Mouse (Mus musculus): Measurements from ENCODE around the gene Ccnf. TPM values are rescaled to one million over a fixed set of nuclear protein-coding genes. Genes with fewer than 3 reads are reported as not detected.
A peak's percentile ranks its signal among the peaks of the same experiment; 100 is the strongest.

The Ccnf gene
- polyA plus RNA-seq, 1 experiment: not detected

DNA sequence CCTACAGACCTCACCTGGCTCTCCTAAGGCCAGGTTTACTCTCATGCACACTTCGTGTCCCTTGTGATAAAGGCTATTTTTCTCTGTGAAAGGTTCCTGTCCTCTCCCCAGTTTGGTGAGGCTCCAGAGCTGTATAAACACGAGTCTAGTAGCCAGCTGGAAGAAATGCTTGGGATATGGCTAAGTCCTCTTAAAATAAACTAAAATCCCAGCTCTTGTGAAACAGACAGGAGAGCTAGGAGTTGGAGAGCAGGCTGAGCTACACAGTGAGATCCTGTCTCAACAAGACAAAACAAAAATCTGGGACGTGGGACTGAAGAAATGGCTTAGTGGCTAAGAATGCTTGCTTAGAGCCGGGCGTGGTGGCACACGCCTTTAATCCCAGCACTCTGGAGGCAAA lies 38.1 kb downstream of the Ccnf start:
- 69% methylated on average over 6 of the region's 6 CpGs for WGBS
- TF ChIP-seq POLR2A (IDR thresholded peaks at IDR 0.05; ENCODE audit: insufficient read depth, low read depth, low read length) (no peak), CTCF (IDR thresholded peaks at IDR 0.05; ENCODE audit: insufficient read depth, low read depth, low read length) (no peak)
- Histone ChIP-seq H3K4me1 (ENCODE audit: control insufficient read depth, insufficient read depth, low read length) (peaks cover 28% of the 10 kb centered on the region), H3K4me3 (ENCODE audit: insufficient read depth, low read depth, low read length) (no peak overlapping the region), H3K27ac (ENCODE audit: insufficient read depth, low read depth, low read length) (no peak overlapping the region)

DNA sequence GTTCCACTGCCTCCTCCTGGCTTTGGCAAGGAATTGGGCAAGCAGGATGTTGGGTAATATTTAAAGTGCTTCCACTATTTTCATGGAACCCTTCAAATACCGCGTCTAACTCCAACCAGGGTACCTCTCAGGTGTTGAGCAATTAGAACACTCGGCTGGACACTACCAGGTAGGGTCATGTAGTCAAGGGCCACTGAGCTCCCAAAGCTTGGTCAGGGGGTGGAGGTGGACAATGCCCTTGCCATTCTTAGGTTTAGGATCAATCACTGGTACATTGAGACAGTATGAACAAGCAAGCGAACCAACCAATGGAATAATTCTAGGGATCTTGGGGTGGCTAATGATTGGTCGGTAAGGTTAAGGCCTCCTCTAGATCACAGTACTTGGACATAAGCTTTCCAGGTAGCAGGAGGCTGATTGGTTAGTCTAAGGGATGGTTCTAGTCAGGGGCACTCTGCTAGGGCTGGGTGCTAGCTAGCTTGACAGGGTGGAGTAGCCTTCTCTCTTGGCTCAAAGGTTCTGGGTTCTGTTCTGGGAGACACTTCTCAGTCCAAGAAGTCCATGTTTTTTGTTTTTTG lies 38.8 kb downstream of the Ccnf start:
- TF ChIP-seq POLR2A (IDR thresholded peaks at IDR 0.05; ENCODE audit: insufficient read depth, low read depth, low read length): no peak
- TF ChIP-seq CTCF (IDR thresholded peaks at IDR 0.05; ENCODE audit: insufficient read depth, low read depth, low read length): no peak
- WGBS: 27% methylated on average over 5 of the region's 5 CpGs
- no peak overlapping the region for H3K27ac ChIP-seq (ENCODE audit: insufficient read depth, low read depth, low read length)

DNA sequence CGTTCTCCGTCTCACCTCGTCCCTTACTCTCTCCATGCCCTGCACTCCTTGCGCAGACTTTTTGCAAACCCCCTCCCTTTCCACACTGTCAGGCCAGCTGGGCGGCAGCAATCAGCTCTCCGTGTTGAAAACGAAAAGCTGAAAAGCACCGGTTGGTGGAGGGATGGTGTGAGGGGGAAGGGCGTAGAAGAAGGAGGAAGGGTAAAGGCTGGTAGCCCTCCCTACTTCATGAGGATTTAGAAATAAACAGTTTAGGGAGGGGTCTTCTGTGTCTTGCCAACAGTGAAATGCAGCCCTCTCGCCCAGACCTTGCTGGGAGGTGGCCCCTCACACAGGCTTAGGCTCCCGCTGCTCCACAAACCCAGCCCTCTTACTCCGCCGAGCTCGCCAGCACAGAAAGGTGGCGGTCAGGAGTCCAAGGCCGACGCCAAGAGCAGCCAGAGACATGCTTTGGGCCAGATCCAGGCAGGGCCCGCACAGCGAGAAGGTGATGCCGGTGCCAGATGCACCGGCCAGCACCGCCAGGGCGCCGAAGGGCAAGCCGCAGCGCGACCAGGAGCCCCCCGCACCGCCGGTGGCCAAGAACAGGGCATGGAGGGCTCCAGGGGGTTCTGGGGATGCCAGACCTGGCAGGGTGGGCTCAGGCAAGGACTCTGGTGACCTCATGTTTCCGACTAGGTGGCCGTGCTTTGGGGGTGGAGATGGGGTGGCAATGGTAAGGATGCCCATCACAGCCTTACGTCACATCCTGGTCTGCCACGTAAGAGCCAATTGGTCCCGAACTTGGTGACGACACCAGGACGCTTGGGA lies 39.4 kb downstream of the Ccnf start:
- TF ChIP-seq POLR2A (IDR thresholded peaks at IDR 0.05; ENCODE audit: insufficient read depth, low read depth, low read length) (peak; percentile 66; the same call in 1 of the 2 replicates), CTCF (IDR thresholded peaks at IDR 0.05; ENCODE audit: insufficient read depth, low read depth, low read length) (no peak)
- H3K27ac ChIP-seq (ENCODE audit: insufficient read depth, low read depth, low read length): peak overlapping the region; percentile 96
- WGBS: 2% methylated on average over 37 of the region's 37 CpGs
- peaks cover 42% of the 10 kb centered on the region for H3K4me1 ChIP-seq (ENCODE audit: control insufficient read depth, insufficient read depth, low read length)
- H3K4me3 ChIP-seq (ENCODE audit: insufficient read depth, low read depth, low read length): peak overlapping the region; percentile 80

More for the DNA sequence above, 38.8 kb downstream of the Ccnf start:
- no peak overlapping the region; the same call in 1 of the 2 replicates for H3K4me3 ChIP-seq (ENCODE audit: insufficient read depth, low read depth, low read length)
- peaks cover 35% of the 10 kb centered on the region for H3K4me1 ChIP-seq (ENCODE audit: control insufficient read depth, insufficient read depth, low read length)

GRCm38 (mm10) chr17:24210591-24210990 lies 40.7 kb downstream of the Ccnf start:
- Histone ChIP-seq H3K4me3 (ENCODE audit: insufficient read depth, low read depth, low read length) (no peak overlapping the region), H3K27ac (ENCODE audit: insufficient read depth, low read depth, low read length) (no peak overlapping the region), H3K4me1 (ENCODE audit: control insufficient read depth, insufficient read depth, low read length) (peaks cover 54% of the 10 kb centered on the region)
- TF ChIP-seq CTCF (IDR thresholded peaks at IDR 0.05; ENCODE audit: insufficient read depth, low read depth, low read length): no peak
- TF ChIP-seq POLR2A (IDR thresholded peaks at IDR 0.05; ENCODE audit: insufficient read depth, low read depth, low read length): no peak
- WGBS: 78% methylated on average over 3 of the region's 3 CpGs

DNA sequence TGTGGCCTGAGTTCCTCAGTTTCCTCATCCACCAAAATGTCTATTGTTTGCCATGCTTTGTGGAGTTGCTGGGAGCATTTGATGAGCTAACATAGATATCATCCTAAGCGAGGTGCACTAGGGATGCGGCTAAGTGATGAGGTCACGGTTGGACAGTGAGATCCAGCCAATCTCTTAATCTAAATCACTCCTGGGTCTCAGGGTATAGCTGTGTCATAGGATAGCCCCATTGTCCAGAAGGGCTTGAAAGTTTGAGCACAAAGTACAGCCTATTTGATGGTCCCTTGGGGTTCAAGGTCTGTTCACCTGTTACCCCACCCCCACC lies 41.4 kb downstream of the Ccnf start:
- no peak for TF ChIP-seq POLR2A (IDR thresholded peaks at IDR 0.05; ENCODE audit: insufficient read depth, low read depth, low read length)
- TF ChIP-seq CTCF (IDR thresholded peaks at IDR 0.05; ENCODE audit: insufficient read depth, low read depth, low read length): no peak
- no peak overlapping the region for H3K4me3 ChIP-seq (ENCODE audit: insufficient read depth, low read depth, low read length)
- H3K27ac ChIP-seq (ENCODE audit: insufficient read depth, low read depth, low read length): no peak overlapping the region
- H3K4me1 ChIP-seq (ENCODE audit: control insufficient read depth, insufficient read depth, low read length): peaks cover 56% of the 10 kb centered on the region
- 79% methylated on average over 3 of the region's 3 CpGs for WGBS

- TF ChIP-seq CTCF (IDR thresholded peaks at IDR 0.05; ENCODE audit: insufficient read depth, low read depth, low read length) (no peak), POLR2A (IDR thresholded peaks at IDR 0.05; ENCODE audit: insufficient read depth, low read depth, low read length) (no peak)
- H3K4me3 ChIP-seq (ENCODE audit: insufficient read depth, low read depth, low read length): peak within 1 kb of the TSS; percentile 56
- H3K4me1 ChIP-seq (ENCODE audit: control insufficient read depth, insufficient read depth, low read length): peaks cover 60% of the 10 kb centered on the region
These were observed 42.0 kb downstream of the Ccnf start, which contains the start of gene Ntn3 for GRCm38 (mm10) chr17:24209043-24209915. Ntn3 (minus strand) TSS chr17:24209531.

GRCm38 (mm10) chr17:24208641-24209042 lies 42.6 kb downstream of the Ccnf start:
- peak overlapping the region; percentile 77 for H3K27ac ChIP-seq (ENCODE audit: insufficient read depth, low read depth, low read length)
- H3K4me1 ChIP-seq (ENCODE audit: control insufficient read depth, insufficient read depth, low read length): peaks cover 60% of the 10 kb centered on the region
- peak overlapping the region; percentile 56 for H3K4me3 ChIP-seq (ENCODE audit: insufficient read depth, low read depth, low read length)
- TF ChIP-seq CTCF (IDR thresholded peaks at IDR 0.05; ENCODE audit: insufficient read depth, low read depth, low read length) (no peak), POLR2A (IDR thresholded peaks at IDR 0.05; ENCODE audit: insufficient read depth, low read depth, low read length) (no peak)
- 3% methylated on average over 29 of the region's 29 CpGs for WGBS

More at GRCm38 (mm10) chr17:24209043-24209915, 42.0 kb downstream of the Ccnf start, which contains the start of gene Ntn3:
- peak within 1 kb of the TSS; percentile 77 for H3K27ac ChIP-seq (ENCODE audit: insufficient read depth, low read depth, low read length)
- 2% methylated on average over 43 of the region's 43 CpGs for WGBS

GRCm38 (mm10) chr17:24207768-24208640 lies 43.3 kb downstream of the Ccnf start:
- Histone ChIP-seq H3K4me1 (ENCODE audit: control insufficient read depth, insufficient read depth, low read length) (peaks cover 61% of the 10 kb centered on the region), H3K27ac (ENCODE audit: insufficient read depth, low read depth, low read length) (no peak overlapping the region; the same call in 1 of the 2 replicates), H3K4me3 (ENCODE audit: insufficient read depth, low read depth, low read length) (peak overlapping the region; percentile 56)
- 66% methylated on average over 34 of the region's 34 CpGs for WGBS
- TF ChIP-seq POLR2A (IDR thresholded peaks at IDR 0.05; ENCODE audit: insufficient read depth, low read depth, low read length) (no peak), CTCF (IDR thresholded peaks at IDR 0.05; ENCODE audit: insufficient read depth, low read depth, low read length) (no peak)
